Mouse (Mus musculus): ENCODE data around the gene Aebp1. TPM values are rescaled to one million over a fixed set of nuclear protein-coding genes. Genes with fewer than 3 reads are reported as not detected.

The Aebp1 gene
- polyA plus RNA-seq, 1 experiment from 2014 or later = 12.5 TPM

DNA sequence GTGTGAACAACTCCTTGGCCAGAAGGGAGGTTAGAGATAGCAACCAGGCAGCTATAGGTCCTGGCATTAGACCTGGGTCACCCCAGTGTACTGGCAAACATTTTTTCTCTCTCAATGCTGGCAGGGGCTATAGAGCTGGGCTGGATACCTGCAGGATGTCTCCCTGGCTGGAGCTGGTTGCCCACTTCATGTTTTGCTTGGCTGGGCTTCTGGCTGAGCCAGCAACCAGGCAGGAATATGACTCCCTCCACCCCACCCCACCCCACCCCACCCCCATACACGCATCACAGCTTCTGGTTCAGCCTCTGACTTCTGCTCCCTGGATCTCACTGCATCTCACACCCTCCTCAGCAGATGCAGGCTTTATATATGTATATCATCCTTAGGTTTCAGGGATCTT, 9.4 kb upstream of the Aebp1 start:
- no peak for DNase-seq (ENCODE audit: low read depth, low spot score)
- POLR2A ChIA-PET = interaction anchor here (2.4 kb wide), 1 partner anchor 30 kb away, joined by 5 read pairs; no protein-coding TSS in a partner anchor
- no peaks in the 10 kb centered on the region for H3K27me3 ChIP-seq
- no peak for TF ChIP-seq CTCF (IDR thresholded peaks at IDR 0.05)
- ATAC-seq = no peak
- in situ Hi-C loops (cut with MboI; ENCODE audit: low pct_unique_long_range_greater_than_20kb) = loop anchor here (25.0 kb wide), 1 partner anchor 1565 kb away; no protein-coding TSS in a partner anchor
- CTCF ChIA-PET = interaction anchor here (1.2 kb wide), 1 partner anchor 16 kb away, joined by 4 read pairs; no protein-coding TSS in a partner anchor

DNA sequence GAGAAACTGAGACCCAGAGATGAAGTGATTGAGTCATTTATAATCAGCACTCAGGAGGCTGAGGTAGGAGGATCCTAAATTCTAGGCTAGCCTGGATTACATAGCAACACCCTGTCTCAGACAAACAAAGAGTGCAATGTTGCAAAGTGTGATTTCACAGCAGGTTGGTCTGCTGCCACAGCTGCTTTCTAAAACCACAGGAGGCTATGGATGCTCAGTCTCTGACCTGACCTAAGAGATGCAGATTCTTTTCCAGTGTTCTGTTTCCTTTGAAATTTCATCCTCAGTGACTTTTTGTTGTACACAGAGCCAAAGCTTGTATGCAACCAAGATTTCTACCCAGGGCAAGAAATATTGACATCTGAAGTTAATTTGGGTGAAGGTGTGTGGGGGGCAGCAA, 6.3 kb upstream of the Aebp1 start:
- CTCF ChIA-PET = interaction anchor here (0.8 to 3.2 kb wide), 6 partner anchors 8 to 31 kb away, joined by 3 to 15 read pairs (median 8); partner anchors contain the start of gene Pold2
- peak; percentile 42 for ATAC-seq
- TF ChIP-seq CTCF (IDR thresholded peaks at IDR 0.05) = no peak
- in situ Hi-C loops (cut with MboI; ENCODE audit: low pct_unique_long_range_greater_than_20kb) = loop anchor here (25.0 kb wide), 1 partner anchor 1568 kb away; no protein-coding TSS in a partner anchor
- POLR2A ChIA-PET = interaction anchor here (0.9 to 2.4 kb wide), 2 partner anchors 20 to 22 kb away, joined by 3 to 14 read pairs; partner anchors contain the start of gene Pold2
- H3K27me3 ChIP-seq = no peaks in the 10 kb centered on the region
- DNase-seq (ENCODE audit: low read depth, low spot score) = no peak

DNA sequence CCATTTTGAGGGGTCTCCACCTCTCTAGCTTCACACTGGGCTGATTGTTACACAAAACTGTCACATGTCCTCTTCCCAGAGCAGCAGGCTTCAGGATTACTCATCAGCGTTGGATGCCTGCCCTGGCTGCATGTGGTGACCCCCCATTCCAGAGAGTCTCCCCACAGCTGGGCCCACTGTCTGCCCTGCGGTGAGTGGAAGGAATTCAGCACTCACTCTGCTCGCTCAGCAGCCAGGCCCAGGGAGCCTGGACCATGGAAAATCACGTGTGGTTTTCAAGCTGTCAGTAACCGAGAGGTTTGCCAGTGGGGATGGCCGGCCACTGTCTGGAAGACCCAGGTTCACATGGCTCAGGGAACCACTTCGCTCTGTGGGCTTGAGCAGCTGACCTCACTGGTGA, 5.8 kb upstream of the Aebp1 start:
- ChIA-PET POLR2A (interaction anchor here (0.9 to 2.4 kb wide), 2 partner anchors 20 to 22 kb away, joined by 3 to 14 read pairs; partner anchors contain the start of gene Pold2), CTCF (interaction anchor here (0.8 to 3.2 kb wide), 6 partner anchors 9 to 30 kb away, joined by 3 to 15 read pairs (median 8); partner anchors contain the start of gene Pold2)
- ATAC-seq (peak; percentile 64), DNase-seq (ENCODE audit: low read depth, low spot score) (peak; percentile 84)
- in situ Hi-C loops (cut with MboI; ENCODE audit: low pct_unique_long_range_greater_than_20kb) = loop anchor here (25.0 kb wide), 1 partner anchor 1569 kb away; no protein-coding TSS in a partner anchor
- no peaks in the 10 kb centered on the region for H3K27me3 ChIP-seq
- TF ChIP-seq CTCF (IDR thresholded peaks at IDR 0.05) = no peak

DNA sequence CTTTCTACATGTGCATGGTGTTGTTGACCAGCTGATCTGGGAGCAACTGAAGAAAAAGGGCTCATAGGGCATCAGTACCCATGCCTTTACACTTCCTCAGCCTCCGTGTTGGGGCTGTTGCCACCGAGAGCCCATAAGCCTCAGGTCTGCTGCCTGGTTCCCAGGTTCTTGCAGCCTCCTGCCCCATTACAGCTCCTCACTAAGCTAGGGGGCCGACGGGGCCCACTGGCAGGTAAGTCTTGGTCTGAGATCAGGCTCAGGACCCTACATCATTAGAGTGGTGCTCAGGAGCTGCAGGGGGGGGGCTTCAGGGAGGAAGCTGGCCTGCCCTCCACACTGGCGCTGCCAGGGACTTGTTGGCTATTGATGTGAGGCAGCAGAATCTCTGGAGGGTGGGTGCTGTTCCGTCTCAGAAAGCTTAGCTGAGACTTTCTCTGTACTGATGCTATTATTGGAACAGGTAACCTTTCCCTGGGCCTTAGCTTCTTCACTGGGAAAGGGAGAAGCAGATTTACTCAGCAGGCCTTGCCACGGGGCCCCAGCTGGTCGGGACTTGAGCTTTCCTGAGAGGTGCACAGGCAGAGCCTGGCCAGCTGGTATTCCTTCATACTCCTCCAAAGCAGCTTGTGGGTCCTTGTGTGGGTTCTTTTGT, 5.1 kb upstream of the Aebp1 start:
- ChIA-PET CTCF (interaction anchor here (1.1 to 3.2 kb wide), 6 partner anchors 9 to 30 kb away, joined by 3 to 15 read pairs (median 8); partner anchors contain the start of gene Pold2), POLR2A (interaction anchor here (0.9 to 2.4 kb wide), 3 partner anchors 20 to 21 kb away, joined by 3 to 14 read pairs (median 5); partner anchors contain the start of gene Pold2)
- in situ Hi-C loops (cut with MboI; ENCODE audit: low pct_unique_long_range_greater_than_20kb) = loop anchor here (25.0 kb wide), 1 partner anchor 1569 kb away; no protein-coding TSS in a partner anchor
- no peak for TF ChIP-seq CTCF (IDR thresholded peaks at IDR 0.05)
- no peaks in the 10 kb centered on the region for H3K27me3 ChIP-seq
- ATAC-seq (peak; percentile 8), DNase-seq (ENCODE audit: low read depth, low spot score) (no peak)

DNA sequence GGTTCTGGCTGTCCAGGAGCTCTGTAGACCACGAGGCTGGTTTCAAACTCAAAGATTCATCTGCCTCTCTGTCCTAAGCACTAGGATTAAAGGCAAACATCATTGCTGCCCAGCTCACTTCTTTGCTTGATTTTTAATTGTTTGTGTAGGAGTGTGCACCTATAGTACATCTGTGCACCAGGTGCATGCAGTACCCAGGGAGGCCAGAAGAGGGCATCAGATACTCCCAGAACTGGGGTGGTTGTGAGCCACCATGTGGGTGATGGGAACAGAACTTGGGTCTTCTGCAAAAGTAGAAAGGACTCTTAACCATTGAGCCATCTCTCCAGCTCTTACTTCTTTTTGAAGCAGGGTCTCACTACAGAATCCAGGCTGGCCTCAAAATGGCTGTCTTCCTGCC, 3.0 kb upstream of the Aebp1 start:
- POLR2A ChIA-PET = interaction anchor here (1.2 kb wide), 1 partner anchor 20 kb away, joined by 3 read pairs; no protein-coding TSS in a partner anchor
- ATAC-seq (no peak), DNase-seq (ENCODE audit: low read depth, low spot score) (no peak)
- in situ Hi-C loops (cut with MboI; ENCODE audit: low pct_unique_long_range_greater_than_20kb) = loop anchor here (25.0 kb wide), 1 partner anchor 1571 kb away; no protein-coding TSS in a partner anchor
- CTCF ChIA-PET = interaction anchor here (1.5 kb wide), 1 partner anchor 22 kb away, joined by 3 read pairs; no protein-coding TSS in a partner anchor
- no peak for TF ChIP-seq CTCF (IDR thresholded peaks at IDR 0.05)
- no peaks in the 10 kb centered on the region for H3K27me3 ChIP-seq

DNA sequence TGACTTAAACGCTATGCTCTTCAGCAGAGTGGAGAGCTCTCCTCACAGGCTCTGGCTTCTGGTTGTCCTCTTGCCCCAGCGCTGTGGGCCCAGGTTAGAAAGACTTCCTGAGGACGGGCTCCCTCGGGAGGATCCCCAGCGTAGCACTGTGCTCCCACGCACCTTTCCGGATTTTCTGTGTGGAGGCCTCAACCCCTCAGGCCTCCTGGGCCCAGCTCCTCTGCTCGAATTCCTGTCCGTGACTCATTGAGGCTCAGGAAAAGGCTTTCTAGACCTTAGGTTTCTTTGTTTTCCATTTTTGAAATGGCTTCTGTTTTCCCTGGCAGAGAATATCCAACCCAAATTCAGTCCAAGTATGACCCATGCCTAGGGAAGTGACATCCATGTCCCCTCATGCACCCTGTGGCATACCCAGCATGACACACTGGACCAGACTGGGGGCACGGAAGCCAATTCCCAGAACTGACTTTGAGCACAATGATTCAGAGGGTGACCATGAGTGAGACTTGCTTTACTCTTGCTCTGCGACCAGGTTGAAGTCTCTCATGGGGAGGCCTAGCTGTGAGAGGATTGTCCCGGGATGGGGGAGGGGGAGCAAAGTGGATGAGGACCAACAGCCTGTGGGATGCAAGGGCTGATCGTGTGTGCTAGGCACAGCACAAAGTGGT, 1.7 kb upstream of the Aebp1 start:
- ChIA-PET POLR2A (interaction anchor here (0.5 to 1.4 kb wide), 4 partner anchors 19 to 64 kb away, joined by 3 to 5 read pairs (median 4); no protein-coding TSS in a partner anchor), CTCF (interaction anchor here (0.9 to 1.4 kb wide), 2 partner anchors 24 to 26 kb away, joined by 3 read pairs; no protein-coding TSS in a partner anchor)
- ATAC-seq (no peak), DNase-seq (ENCODE audit: low read depth, low spot score) (no peak)
- TF ChIP-seq CTCF (IDR thresholded peaks at IDR 0.05) = no peak
- in situ Hi-C loops (cut with MboI; ENCODE audit: low pct_unique_long_range_greater_than_20kb) = loop anchor here (25.0 kb wide), 1 partner anchor 1573 kb away; no protein-coding TSS in a partner anchor
- H3K27me3 ChIP-seq = no peaks in the 10 kb centered on the region

DNA sequence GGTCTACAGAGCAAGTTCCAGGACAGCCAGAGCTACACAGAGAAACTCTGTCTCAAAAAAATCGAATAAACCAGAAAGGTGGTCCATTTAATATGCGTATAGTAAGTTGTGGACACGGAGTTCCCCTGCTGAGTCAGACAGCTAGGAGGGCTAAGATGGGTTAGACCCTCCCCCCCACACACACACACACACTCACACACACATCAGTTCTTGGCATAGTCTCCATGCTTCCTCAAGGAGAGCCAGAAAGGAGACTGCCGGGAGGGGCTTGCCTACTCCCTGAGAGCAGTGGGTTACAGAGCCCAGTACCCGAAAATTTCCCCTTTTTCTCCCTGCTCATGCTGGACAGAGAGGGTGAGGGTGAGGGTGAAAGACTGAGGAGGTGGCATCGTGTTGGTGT, 1.1 kb upstream of the Aebp1 start:
- ATAC-seq (no peak), DNase-seq (ENCODE audit: low read depth, low spot score) (no peak)
- CTCF ChIA-PET = interaction anchor here (1.2 to 1.4 kb wide), 2 partner anchors 25 to 26 kb away, joined by 3 to 6 read pairs; no protein-coding TSS in a partner anchor
- in situ Hi-C loops (cut with MboI; ENCODE audit: low pct_unique_long_range_greater_than_20kb) = loop anchor here (25.0 kb wide), 1 partner anchor 1573 kb away; no protein-coding TSS in a partner anchor
- H3K27me3 ChIP-seq = no peaks in the 10 kb centered on the region
- POLR2A ChIA-PET = interaction anchor here (0.5 to 1.4 kb wide), 3 partner anchors 24 to 63 kb away, joined by 3 to 5 read pairs (median 4); no protein-coding TSS in a partner anchor
- no peak for TF ChIP-seq CTCF (IDR thresholded peaks at IDR 0.05)

DNA sequence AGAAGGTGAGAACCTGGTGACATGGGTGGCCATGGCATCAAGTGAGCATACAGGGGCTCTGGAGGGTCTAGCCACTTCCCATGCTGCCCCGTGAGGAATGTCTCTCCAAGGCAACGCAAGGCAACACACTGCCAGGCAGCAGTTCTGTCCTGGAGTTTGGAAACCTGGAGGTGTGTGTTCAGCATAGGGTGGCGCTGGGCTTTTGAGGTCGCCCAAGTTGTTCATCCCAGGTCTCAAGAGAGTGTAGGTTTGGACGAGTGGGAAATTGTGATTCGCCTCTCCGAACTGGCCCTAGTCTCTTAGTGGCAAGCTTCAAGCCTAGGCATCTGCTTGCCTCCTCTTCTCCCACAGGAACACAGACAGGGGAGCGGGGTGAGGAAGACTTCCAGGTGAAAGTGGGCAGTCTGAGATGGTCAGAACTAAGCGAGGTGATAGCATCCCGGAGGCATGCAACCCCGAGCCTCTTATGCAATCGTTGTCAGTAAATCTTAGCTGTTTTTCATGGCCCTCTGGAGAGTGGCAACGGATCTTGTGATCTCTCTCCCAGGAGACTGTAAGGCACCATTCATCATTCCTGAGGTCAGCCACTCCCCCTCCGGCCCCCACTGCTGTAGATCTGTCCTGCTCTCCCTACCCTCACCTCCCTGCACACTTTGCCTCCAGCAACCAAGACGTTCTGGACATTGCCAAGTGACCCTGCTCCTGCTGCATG, 803 bp downstream of the Aebp1 start:
- no peak for TF ChIP-seq CTCF (IDR thresholded peaks at IDR 0.05)
- in situ Hi-C loops (cut with MboI; ENCODE audit: low pct_unique_long_range_greater_than_20kb) = loop anchor here (25.0 kb wide), 1 partner anchor 1575 kb away; no protein-coding TSS in a partner anchor
- H3K27me3 ChIP-seq = no peaks in the 10 kb centered on the region
- DNase-seq (ENCODE audit: low read depth, low spot score) (peak; percentile 90), ATAC-seq (peak; percentile 78)
- POLR2A ChIA-PET = interaction anchor here (0.7 to 2.2 kb wide), 4 partner anchors 12 to 27 kb away, joined by 3 to 7 read pairs (median 4); partner anchors contain the start of genes Pold2 and Polm
- CTCF ChIA-PET = interaction anchor here (1.4 kb wide), 1 partner anchor 17 kb away, joined by 4 read pairs; no protein-coding TSS in a partner anchor

DNA sequence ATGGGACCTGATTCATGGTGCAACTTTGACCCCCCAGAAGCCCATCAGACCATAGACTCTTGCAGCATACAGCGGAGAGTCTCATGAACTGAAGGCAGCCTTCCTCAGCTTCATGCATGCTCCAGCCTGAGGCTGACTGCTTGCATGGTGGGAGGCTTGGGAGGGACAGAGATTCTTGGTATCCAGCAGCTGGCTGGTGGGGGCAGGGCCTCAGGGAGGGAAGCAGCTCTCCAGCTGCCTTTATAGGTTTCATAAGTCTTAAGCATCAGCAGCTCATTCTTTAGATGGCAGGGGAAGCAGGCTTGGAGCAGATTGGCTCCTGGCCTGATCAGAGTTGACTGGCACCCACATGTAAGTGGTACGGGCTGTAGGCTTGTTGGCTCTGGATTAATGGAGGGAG, 5.4 kb downstream of the Aebp1 start:
- POLR2A ChIA-PET = interaction anchor here (2.1 kb wide), 1 partner anchor 10 kb away, joined by 10 read pairs; the partner anchor contains the start of gene Pold2
- CTCF ChIA-PET = interaction anchor here (1.3 to 3.0 kb wide), 5 partner anchors 9 to 31 kb away, joined by 3 to 10 read pairs (median 4); no protein-coding TSS in a partner anchor
- no peak for ATAC-seq
- no peak for DNase-seq (ENCODE audit: low read depth, low spot score)
- H3K27me3 ChIP-seq = no peaks in the 10 kb centered on the region
- in situ Hi-C loops (cut with MboI; ENCODE audit: low pct_unique_long_range_greater_than_20kb) = loop anchor here (25.0 kb wide), 1 partner anchor 1580 kb away; no protein-coding TSS in a partner anchor
- no peak for TF ChIP-seq CTCF (IDR thresholded peaks at IDR 0.05)

Measured in Patski (cell line).